Mouse (Mus musculus): ENCODE measurements around the gene Rpl37.

DNA sequence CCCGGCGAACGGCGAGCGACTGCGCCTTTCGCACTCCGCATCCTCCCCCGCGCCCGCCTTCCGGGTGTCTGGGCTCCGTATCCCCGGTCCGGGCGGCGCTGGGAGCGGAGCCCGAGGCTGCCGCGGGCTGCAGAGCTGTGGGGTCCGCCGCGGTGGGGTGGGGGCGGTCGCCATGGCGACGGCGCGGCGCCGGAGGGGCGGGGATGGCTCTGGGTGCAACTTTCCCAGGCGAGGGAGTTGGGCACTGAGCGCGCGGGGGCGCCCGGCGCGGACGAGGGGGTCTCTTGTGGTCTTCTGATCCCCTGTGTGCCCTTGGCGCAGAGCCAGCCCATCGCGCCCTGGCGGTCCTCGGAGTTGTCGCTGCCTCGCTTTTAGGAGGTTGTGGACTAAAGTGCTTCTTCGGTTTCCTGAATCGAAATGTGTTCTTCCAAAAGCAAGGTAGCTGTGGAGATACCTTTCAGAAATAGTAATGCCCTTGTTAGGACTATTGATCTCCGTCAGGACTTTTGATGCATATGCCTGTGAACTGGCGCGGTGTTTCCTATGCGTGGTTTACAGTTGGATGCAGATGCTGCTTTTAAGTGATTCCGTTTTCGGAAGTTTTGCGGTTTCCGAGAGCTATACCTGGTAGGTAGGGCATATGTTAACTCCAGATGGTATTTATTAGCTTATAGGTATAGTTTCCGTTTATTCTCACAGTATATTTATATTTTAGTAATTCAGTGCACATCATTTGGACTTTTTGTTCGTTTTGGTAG lies 27.8 kb downstream of the Rpl37 start:
- TF ChIP-seq POLR2A (IDR thresholded peaks at IDR 0.05; ENCODE audit: borderline replicate concordance, insufficient read depth, low read length) (no peak), CTCF (IDR thresholded peaks at IDR 0.05; ENCODE audit: borderline replicate concordance, insufficient read depth, low read depth, low read length) (no peak)

Measured in cerebellum, adult 2 months (tissue).